Mouse (Mus musculus) bone marrow, adult 2 months (tissue): ENCODE data around the gene Nhlrc1.

ENCODE experiments used
- CTCF ChIP-seq: fragments of 200-500 bp; IDR thresholded peaks from 2 replicates; pipeline ENCODE4 v1.5.1; 2011; ENCODE audit warnings: low read length, control low read depth; ENCODE audit not compliant: control insufficient read depth, insufficient read depth
- POLR2A ChIP-seq: fragments of 200-500 bp; IDR thresholded peaks from 2 replicates; pipeline ENCODE4 v1.6.1; 2011; ENCODE audit warnings: low read depth, mild to moderate bottlenecking, control low read depth, low read length, borderline replicate concordance; ENCODE audit not compliant: control insufficient read depth

GRCm38 (mm10) chr13:46983878-46984277 is 30.8 kb downstream of the Nhlrc1 start:
- TF ChIP-seq CTCF (no peak), POLR2A (no peak)
